Mouse (Mus musculus): Measurements from ENCODE around the gene Mpc2. TPM values are rescaled to one million over a fixed set of nuclear protein-coding genes. Genes with fewer than 3 reads are reported as not detected.

Mpc2 gene
- polyA plus RNA-seq, 1 experiment, result 160 TPM

DNA sequence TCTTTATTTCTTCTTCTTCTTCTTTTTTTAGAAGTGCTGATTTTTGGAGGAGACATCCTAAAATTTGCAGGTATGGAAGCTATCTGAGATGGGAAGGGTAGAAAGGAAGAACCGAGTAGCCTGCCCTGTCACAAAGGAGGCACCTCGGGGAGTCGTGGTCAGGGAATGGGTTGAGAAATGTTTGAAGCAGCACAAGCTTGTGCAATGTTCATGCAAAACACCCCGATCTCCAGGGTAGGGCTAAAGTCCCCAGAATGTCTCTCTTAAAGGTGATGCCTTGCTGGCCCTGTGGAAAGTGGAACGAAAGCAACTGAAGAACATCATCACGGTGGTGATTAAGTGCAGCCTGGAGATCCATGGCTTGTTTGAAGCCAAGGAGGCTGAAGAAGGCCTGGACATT is 45.9 kb downstream of the Mpc2 start:
- no peak for DNase-seq (ENCODE audit: low read depth)

DNA sequence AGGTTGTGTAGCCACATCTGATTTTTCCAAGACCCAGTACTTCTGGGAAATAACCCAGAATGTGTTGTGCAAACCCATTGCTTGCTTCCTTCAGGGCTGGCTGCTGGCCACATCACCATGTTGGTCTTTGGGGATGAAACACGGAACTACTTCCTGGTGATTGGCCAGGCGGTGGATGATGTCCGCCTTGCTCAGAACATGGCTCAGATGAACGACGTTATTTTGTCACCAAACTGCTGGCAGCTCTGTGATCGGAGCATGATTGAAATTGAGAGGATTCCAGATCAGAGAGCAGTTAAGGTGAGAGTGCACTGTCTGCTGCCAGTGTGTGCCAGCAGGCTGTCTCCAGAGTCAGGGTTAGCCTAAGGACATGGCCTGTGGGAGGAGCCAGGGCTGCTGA is 49.7 kb downstream of the Mpc2 start:
- no peak for DNase-seq (ENCODE audit: low read depth)

GRCm38 (mm10) chr1:165520716-165521115 is 60.3 kb downstream of the Mpc2 start:
- DNase-seq (ENCODE audit: low read depth), result no peak

Other genes with a start within 250 kb of the Mpc2 start
- gene Tiprl, start 223.6 kb upstream of the Mpc2 start, polyA plus RNA-seq (2012; rRNA removed), result 21.8 and 23.8 TPM in 2 replicates
- 2.6 and 3.0 TPM in 2 replicates for gene Gpr161, start 164.8 kb upstream of the Mpc2 start, polyA plus RNA-seq (2012; rRNA removed)
- gene Dcaf6, start 162 bp upstream of the Mpc2 start, polyA plus RNA-seq (2012; rRNA removed), result 23.4 and 27.6 TPM in 2 replicates
- gene Adcy10, start 24.5 kb downstream of the Mpc2 start, polyA plus RNA-seq (2012; rRNA removed), result 1.1 and 1.2 TPM in 2 replicates
- 58.9 and 62.2 TPM in 2 replicates for gene Mpzl1, start 173.9 kb downstream of the Mpc2 start, polyA plus RNA-seq (2012; rRNA removed)
- gene Rcsd1, start 249.1 kb downstream of the Mpc2 start, polyA plus RNA-seq (2012; rRNA removed), result 14.5 and 16.2 TPM in 2 replicates